Mouse (Mus musculus): ENCODE data around the gene Pdcd1lg2.

The Pdcd1lg2 gene

GRCm38 (mm10) chr19:29472946-29473345 is 62.2 kb downstream of the Pdcd1lg2 start:
- DNase-seq: no peak

DNA sequence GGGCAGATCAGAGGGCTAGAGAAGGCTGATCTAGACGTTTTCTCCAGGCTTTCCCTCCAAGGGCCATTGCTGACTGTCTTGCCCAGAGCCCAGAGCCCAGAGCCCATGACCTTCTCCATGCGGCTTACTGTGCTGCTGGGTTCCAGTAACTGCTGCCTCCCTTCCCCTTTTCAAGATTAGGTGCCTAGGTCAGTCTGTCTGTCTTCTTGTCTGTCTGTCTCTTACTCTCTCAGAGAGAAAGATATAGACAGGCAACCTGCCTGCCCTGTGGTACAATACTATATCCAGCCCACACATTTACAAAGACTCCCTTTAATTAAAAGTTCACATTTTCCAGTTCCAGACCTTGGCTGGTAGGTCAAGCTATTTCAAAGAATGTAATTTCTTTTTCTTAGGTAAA is 64.1 kb downstream of the Pdcd1lg2 start:
- no peak for DNase-seq

DNA sequence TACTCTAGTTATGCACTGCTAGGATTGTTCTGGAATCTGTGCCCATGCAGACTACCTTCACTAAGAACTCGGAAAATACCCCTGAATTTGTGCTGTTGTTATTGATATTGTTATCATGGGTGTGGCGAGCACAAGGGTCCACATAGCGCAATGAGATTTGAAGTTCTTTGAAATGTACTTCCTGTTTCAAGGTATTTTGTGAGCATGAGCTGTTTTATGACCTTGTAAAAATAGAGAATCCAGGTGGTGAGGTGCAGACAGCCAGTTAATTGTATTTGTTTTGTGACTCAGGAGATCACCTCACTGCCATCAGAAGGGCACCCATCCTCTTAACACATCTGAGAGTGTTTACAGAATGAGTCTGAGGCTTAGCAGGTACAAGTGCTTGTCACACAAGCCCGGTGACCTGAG is 64.5 kb downstream of the Pdcd1lg2 start:
- no peak for DNase-seq

GRCm38 (mm10) chr19:29478598-29478997 is 67.9 kb downstream of the Pdcd1lg2 start:
- DNase-seq: no peak

DNA sequence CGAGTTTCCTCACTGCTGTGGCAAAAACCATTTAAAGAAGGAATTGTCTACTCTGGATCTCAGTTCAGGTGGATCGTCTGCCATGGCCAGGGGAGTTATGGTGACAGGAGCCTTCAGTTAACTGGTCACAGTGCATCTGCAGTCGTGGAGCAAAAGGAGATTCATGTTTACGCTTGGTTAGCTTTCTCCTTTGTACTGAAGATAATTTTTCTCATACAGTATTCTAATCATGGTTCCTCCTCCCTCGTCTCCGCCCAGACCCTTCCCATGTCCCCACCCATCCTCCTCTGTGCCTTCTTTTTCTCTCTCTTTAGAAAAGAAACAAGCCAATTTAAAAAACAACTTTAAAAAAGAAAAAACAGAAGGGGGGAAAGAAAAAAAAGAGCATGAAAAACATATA is 70.9 kb downstream of the Pdcd1lg2 start:
- DNase-seq: no peak

- DNase-seq: no peak
Measured at GRCm38 (mm10) chr19:29482148-29482547, 71.4 kb downstream of the Pdcd1lg2 start.

DNA sequence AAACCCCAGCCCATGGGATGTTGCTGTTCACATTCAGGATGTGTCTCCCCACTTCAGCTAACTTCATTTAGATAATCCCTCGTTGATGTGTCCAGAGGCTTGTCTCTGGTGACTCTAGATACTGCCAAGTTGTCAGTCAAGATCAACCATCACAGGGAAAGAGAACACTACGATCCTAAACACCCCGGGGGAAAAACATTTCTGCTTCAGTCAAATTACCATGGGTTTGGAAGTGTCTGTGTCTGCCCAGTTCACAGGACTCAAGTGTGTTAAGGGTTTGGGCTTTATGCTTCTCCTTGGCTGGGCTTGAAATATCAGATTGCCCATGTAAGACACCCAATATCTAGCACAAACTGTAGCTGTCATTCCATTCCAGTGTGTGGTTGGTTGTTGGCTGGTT is 71.9 kb downstream of the Pdcd1lg2 start:
- DNase-seq: no peak

- DNase-seq: no peak
Measured at GRCm38 (mm10) chr19:29483386-29483785, 72.7 kb downstream of the Pdcd1lg2 start.

DNA sequence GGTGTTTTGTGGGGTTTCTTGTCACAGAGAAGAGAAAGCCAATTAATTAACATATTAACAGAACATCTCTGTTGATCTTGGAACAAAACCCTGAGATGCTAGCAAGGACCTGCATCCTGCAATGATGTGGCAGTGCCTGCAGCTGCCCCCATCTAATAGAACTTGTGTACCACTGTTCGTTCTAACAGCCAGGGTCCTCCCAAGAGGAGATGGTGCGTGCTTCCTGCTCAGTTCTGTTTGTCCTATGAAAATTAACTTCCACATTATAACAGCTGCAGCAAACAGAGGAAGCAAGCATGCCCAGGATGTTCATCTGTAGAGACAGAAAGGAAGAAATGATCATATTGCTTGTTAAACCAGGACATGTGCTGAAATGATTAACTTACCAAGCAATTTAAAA is 73.8 kb downstream of the Pdcd1lg2 start:
- DNase-seq: no peak

- DNase-seq: no peak
Measured at GRCm38 (mm10) chr19:29485257-29485948, 74.7 kb downstream of the Pdcd1lg2 start.

DNA sequence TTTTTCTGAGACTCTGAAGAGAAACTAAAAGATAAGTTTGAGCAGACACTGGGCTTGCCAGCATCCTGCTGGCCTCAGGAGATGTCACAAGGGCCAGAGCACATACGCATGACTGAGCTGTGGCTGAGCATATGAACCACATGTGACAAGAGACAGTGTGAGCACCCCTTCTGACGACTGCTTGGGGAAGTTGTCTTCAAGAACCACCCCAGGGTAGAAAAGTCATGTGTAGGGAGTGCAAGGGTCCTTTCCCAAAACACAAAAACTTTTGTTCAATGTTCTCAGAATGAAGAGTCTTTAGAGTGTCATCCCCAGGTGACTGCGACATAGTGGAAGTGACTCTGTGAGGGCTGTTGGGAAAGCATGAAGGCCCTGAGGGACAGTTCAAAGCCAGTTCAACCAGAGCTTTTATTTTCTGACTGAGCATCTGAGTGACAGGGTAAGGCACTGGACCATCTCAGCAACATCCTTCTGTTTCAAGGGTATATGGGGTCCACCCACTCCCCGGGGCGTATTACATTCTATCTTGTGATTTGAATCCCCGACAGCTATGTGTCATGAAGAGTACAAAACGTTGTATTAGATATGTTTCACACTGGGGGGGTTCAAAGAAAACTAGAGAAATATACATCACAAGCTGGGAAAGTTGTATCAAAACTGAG is 76.0 kb downstream of the Pdcd1lg2 start:
- no peak for DNase-seq

DNA sequence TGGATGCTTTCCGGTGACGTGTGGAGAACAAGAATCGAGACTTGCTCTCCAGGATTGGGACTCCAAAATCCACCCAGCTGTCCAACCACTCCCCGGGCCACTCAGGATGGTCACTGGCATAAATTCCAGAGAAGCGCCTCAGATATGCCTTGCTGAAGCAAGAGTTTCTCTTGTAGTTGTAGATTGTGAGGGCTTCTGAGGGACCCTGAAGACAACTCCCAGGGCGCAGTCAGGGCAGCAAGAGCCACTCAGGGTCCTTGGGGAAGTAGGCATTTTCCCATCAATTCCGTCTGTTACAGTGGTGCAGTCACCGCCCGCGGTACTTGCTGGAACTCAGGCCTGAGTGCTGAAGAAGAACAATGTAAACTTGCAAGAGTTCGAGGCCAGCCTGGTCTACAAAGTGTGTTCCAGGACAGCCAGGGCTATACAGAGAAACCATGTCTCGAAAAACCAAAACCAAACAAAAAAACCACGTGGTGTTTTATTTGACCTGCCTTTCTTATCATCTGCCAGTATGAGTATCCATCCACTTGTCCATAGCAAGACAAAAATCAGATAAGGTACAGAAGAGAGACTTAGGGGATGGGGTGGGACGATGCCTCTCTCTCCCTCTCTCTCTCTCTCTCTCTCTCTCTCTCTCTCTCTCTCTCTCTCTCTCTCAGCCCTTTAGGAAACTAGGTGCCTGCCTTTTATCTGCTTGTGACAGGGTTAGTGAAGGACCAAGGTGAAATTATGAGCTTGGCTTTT is 76.8 kb downstream of the Pdcd1lg2 start:
- DNase-seq: no peak

DNA sequence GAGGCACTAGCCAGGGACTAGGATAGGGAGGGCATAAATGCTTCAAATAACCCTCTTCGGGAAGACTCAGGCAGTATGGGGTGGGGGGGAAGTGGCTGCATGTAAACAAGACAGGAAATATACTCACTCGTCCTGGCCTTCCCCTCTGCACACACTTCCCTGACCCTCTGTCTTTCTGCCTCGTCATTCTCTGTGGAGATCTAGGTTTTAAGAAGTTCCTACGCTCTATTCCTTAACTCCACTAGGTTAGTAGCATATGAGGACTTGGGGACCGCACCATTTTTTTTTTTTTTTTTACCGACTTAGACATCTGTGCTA is 77.3 kb downstream of the Pdcd1lg2 start:
- DNase-seq: no peak

DNA sequence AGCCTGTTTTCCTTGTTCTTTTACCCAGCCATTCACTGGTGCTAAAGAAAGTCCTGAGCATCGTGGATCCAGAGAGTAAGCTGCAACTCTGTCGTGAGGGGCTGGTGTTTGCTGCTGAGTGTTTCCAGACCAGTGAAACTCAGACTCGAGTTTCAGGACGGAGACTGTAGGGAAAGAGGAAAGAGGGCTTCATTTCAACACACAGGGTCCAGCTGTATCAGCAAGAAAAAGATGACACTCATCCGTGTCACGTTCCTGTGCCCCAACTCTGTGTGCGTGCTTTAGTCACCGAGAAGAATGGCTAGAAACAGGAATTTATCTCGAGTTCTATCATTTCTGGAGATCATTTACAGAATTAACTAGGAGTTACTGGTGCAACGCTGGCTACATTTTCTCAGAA is 77.7 kb downstream of the Pdcd1lg2 start:
- DNase-seq: no peak

DNA sequence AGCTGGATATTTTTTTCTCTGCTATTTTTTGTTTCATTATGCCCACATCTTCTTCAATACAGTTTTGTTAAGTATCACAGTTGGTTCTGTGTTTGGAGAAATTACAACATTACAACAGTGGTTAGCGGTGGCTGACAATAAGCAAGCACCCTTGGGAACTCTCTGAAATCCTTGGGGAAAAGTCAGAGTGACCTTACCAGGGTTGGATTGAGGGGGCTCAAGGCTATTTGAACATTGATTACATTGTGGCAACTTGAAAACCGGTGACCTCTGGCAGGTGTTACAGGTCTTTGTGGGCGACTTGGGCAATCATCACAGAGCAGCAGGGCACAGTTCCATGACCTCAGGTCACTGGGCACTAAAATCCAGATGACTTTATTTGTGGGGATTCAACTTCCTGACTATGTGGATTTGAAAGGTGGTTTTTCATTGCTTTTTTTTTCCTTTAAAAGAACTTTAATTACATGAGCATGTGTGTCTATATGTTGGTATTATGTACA is 79.1 kb downstream of the Pdcd1lg2 start:
- DNase-seq: no peak

- no peak for DNase-seq
Measured at GRCm38 (mm10) chr19:29491467-29491866, 80.7 kb downstream of the Pdcd1lg2 start.

- DNase-seq: no peak
Measured at GRCm38 (mm10) chr19:29494454-29494853, 83.7 kb downstream of the Pdcd1lg2 start.

- DNase-seq: no peak
Measured at GRCm38 (mm10) chr19:29496001-29496597, 85.4 kb downstream of the Pdcd1lg2 start.

DNA sequence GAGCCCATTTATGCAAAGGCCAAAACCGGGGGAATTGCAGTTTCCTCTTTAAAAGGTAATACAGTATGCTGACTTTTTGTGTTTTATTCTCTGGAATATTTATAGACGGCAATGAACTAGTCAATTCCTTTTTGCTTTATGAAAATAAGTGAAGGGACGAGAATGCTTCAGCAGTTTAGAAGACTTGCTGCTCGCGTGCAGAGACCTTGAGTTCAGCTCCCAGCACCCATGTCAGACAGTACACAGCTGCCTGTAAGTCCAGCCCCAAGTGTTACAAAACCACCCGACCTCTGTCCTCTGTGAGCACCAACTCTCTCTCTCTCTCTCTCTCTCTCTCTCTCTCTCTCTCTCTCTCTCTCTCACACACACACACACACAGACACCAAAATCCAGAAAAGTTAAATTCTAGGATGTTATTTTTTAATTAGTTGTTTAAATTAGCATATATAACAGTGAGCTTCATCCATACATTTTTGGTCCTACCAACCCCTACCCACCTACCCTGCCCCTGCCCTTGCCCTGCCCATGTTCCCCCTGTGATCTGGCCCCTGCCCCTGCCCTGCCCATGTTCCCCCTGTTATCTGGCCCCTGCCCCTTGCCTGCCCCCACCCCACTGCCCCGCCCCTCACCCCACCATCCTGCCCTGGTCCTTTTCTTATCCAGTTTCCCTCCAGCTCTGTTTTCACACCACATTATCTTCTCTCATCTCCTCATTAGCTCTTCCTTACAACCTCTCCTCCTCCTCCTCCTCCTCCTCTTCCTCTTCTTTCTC is 86.3 kb downstream of the Pdcd1lg2 start:
- DNase-seq: no peak

GRCm38 (mm10) chr19:29497874-29498273 is 87.2 kb downstream of the Pdcd1lg2 start:
- no peak for DNase-seq

GRCm38 (mm10) chr19:29498842-29499456 is 88.2 kb downstream of the Pdcd1lg2 start:
- DNase-seq: no peak

DNA sequence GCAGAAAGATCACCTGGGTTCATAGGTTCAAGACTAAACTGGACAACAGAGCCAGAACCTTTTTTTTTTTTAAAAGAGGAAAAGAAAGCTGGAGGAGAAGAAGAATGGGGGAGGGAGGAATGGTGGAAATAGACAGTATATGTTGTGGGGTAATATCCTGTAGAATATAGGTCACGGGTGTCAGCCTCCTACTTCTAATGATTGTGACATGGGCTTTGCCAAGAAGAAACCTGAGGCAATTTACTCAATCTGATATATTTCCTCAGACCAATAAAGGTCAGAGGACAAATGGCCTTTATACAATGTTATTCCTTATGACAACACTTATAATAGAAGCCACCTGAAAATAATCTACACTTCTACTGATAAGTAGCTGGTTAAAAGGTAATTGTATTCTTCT is 89.6 kb downstream of the Pdcd1lg2 start:
- DNase-seq: no peak

All from thymus, postnatal 25 days (tissue).